Mouse (Mus musculus) small intestine, adult 2 months (tissue): ENCODE measurements at regions not wholly inside any gene's neighbourhood (a gene's known extent, or its start where the extent isn't known, plus 50 kb on each side); places are given as distances from the start of the nearest gene placed in this dataset.

Experiments
- H3K27ac ChIP-seq: fragments of 200-500 bp; 2 replicates; pipeline ENCODE4 v1.5.1; 2012; ENCODE audit warnings: low read depth, low read length, control low read depth, inconsistent platforms; ENCODE audit not compliant: insufficient read depth
- H3K27me3 ChIP-seq: fragments of 200-500 bp; 2 replicates; pipeline ENCODE4 v1.6.1; 2012; ENCODE audit warnings: mild to moderate bottlenecking, moderate library complexity, low read length, inconsistent platforms; ENCODE audit not compliant: control insufficient read depth, insufficient read depth
- H3K36me3 ChIP-seq: fragments of 200-500 bp; 2 replicates; pipeline ENCODE4 v1.6.1; 2012; ENCODE audit warnings: mild to moderate bottlenecking, low read length, control low read depth, inconsistent platforms; ENCODE audit not compliant: control insufficient read depth, insufficient read depth
- H3K4me1 ChIP-seq: fragments of 200-500 bp; 2 replicates; pipeline ENCODE4 v1.6.1; 2012; ENCODE audit warnings: low read length, inconsistent platforms, mixed read lengths; ENCODE audit not compliant: control insufficient read depth, insufficient read depth, insufficient read length
- H3K4me3 ChIP-seq: fragments of 200-500 bp; 2 replicates; pipeline ENCODE4 v1.5.1; 2012; ENCODE audit warnings: low read depth, mild to moderate bottlenecking, control low read depth, inconsistent platforms, low read length, moderate library complexity
- CTCF ChIP-seq: fragments of 200-500 bp; IDR thresholded peaks from 2 replicates; pipeline ENCODE4 v1.5.1; 2012; ENCODE audit warnings: low read depth, mild to moderate bottlenecking, control low read depth, inconsistent platforms, low read length, moderate library complexity, mixed read lengths; ENCODE audit not compliant: insufficient replicate concordance, insufficient read length; ENCODE audit errors: extremely low read depth
- POLR2A ChIP-seq: fragments of 200-500 bp; IDR thresholded peaks from 2 replicates; pipeline ENCODE4 v1.6.1; 2012; ENCODE audit warnings: low read depth, mild to moderate bottlenecking, control low read depth, inconsistent platforms, low read length, moderate library complexity
- WGBS: fragments of 180-500 bp; shearing (Covaris S2); methylation state at CpG from one replicate; pipeline ENCODE4 v1.1.7; 2018; 5-methylcytosine and 5-hydroxymethylcytosine counted together

DNA sequence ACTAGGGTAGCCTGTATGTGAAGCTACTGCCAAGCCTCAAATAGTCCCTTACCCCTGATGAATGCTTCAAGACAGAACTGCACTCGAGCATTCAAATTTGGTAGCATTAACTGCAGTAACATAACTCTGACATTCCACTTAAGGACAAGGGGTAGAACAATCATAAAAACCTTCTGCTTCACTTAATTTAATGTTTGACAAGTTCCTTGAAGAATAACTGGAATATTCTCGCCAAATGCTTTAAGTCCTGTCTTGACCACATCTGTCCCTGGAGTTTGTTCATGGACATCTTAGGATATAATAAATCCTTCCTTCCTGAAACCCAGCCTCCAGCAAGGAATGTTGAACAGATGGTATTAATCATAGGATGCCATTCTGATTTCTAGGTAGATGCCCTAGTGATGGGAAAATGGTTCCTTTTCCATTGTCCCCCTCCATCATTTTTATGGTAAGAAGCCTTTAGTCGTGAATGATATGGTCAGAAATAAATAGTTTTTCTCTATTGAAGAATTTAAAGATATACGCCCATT, 154.7 kb upstream of the Gm15217 start:
- no peak overlapping the region for H3K4me3 ChIP-seq
- 74% methylated on average over 4 of the region's 4 CpGs for WGBS
- H3K27me3 ChIP-seq = no peaks in the 10 kb centered on the region
- no peaks in the 10 kb centered on the region for H3K4me1 ChIP-seq
- no peaks in the 10 kb centered on the region for H3K36me3 ChIP-seq
- H3K27ac ChIP-seq = no peak overlapping the region
- TF ChIP-seq POLR2A = no peak
- TF ChIP-seq CTCF = no peak

DNA sequence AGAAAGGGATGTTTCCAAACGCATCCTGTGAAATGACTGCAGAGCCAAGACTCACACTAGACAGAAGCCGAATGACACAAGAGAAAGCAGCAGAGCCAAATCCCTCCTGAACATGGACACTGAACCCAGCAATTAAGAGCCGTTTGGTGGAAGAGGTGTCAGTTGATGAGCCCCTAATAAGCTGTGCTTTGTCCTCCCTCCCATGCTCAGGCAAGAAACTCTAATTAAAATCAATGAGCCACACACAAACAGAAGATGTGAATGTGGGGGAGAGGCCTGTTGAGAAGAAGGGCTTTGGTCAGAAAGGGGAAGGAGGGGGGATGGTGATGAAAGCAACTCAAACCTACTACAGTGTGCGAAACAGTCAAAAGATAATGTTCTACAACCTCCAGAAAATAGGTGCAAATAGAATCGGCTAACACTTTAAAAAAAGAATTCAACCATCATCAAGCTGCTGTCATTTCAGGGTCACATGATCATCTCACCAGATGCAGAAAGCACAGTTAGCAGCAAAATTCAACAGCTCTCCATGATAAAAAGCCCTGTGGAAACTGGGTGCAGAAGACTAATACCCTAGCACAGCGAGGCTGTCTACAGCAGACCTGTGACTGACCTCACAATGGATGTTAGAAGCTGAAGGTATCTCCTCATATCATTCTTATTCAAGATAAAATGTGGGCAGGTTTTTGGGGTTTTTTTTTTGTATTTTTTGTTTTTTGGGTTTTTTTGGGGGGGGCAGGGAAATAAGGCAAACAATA, 153.2 kb upstream of the Gm15217 start:
- Histone ChIP-seq H3K27ac (no peak overlapping the region), H3K36me3 (no peaks in the 10 kb centered on the region), H3K4me3 (no peak overlapping the region), H3K27me3 (no peaks in the 10 kb centered on the region), H3K4me1 (no peaks in the 10 kb centered on the region)
- TF ChIP-seq POLR2A = no peak
- TF ChIP-seq CTCF = no peak
- 76% methylated on average over 6 of the region's 6 CpGs for WGBS

DNA sequence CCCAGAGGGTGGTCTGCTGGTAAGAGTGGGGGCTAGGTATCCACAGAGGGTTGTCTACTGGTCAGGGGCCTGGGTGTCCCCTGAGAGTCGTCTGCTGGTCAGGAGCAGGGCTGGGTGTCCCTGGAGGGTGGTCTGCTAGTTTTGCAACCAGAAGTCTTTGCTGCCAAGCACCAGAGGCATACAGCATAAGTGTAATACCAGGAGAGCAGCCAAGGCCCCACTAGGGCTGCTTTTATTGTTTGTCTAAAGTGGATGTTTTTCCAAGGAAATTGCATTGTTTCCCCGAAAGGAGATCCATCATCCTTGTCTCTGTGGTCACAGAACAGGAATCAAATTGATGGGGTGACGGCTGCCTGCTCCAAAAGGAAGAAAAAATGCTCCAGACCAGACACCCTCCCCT, 145.2 kb upstream of the Gm15217 start:
- 54% methylated on average over 3 of the region's 3 CpGs for WGBS
- no peak for TF ChIP-seq POLR2A
- no peak for TF ChIP-seq CTCF
- no peak overlapping the region for H3K27ac ChIP-seq
- no peaks in the 10 kb centered on the region for H3K27me3 ChIP-seq
- no peak overlapping the region for H3K4me3 ChIP-seq
- H3K36me3 ChIP-seq = no peaks in the 10 kb centered on the region
- no peaks in the 10 kb centered on the region for H3K4me1 ChIP-seq

DNA sequence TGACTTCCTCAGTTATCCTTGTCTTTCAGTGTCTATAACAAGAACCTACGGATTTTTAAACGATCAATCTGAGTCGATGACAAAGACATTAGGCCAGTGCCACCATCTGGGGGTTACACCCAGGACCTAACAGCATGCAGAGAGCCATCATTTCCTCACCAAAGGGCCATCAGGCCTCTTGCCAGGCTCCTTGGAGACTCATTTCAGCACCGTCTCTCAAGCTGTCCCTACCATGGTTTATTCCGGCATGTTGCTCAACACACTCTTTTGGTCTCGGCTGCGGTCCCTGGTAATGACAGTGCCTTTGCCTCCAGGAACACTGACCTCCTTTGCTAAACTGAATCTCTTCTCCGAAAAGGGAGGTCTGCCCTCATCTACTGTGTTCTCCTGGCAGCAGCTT, 144.4 kb upstream of the Gm15217 start:
- H3K4me3 ChIP-seq = no peak overlapping the region
- 88% methylated on average over 8 of the region's 8 CpGs for WGBS
- TF ChIP-seq POLR2A (no peak), CTCF (no peak)
- no peaks in the 10 kb centered on the region for H3K27me3 ChIP-seq
- no peaks in the 10 kb centered on the region for H3K4me1 ChIP-seq
- H3K27ac ChIP-seq = no peak overlapping the region
- H3K36me3 ChIP-seq = no peaks in the 10 kb centered on the region

DNA sequence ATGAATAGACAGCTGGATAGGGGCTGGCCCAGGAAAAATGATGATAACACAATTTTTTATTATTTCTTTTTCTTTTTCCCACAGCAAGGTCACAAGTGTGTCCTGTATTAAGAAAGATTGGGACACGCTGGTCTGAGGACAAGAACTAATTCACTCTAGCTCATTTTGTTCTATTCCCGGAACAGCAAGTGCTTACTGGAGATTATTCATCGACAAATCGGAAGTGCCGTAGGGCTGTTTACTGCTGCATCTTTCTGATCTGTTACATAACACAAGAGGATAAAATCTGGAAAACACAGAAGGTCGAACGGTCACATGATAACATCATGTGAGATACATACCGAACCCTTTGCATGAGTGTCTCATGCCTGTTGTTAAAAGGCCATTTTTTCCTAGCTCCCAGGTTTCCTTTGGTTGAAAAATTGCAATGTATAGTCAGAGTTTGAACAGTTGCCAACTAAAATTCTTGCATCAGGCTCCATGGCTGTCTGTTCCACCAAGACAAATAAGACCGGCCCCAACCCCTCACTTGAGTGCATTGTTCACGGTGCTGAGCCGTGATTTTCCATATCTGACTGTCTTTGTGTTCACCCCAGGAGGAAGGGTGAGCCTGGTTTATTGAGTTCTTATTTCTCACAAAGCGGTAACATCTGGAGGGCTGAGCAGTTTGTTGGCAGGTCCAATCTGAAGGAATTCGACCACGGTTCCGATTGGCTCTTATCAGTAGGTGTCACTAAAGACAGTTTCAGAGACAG, 139.0 kb upstream of the Gm15217 start:
- H3K4me3 ChIP-seq = no peak overlapping the region

DNA sequence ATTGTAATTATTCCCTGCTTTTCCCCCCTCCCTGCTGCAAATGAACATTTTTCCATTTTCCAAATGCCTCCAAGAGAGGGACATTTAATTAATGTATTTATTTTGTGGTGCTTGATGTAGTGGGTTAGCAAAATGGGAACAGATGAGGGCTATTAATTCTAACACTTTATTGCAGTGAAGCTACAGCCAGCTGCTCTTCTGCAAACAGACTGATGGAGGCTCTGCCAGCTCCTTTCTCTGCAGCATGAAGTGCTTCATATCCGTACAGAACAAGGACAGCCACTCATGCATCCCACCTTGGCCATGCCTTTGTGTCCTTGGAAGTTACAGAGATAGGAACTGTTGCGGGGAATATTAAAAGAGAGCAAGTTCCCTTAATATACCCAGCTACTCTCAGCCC, 138.3 kb upstream of the Gm15217 start:
- H3K36me3 ChIP-seq = no peaks in the 10 kb centered on the region
- H3K27me3 ChIP-seq = no peaks in the 10 kb centered on the region
- H3K4me1 ChIP-seq = no peaks in the 10 kb centered on the region
- H3K4me3 ChIP-seq = no peak overlapping the region
- no peak for TF ChIP-seq CTCF
- no peak for TF ChIP-seq POLR2A
- H3K27ac ChIP-seq = no peak overlapping the region
- 71% methylated on average over 2 of the region's 2 CpGs for WGBS

More for the DNA sequence above, 139.0 kb upstream of the Gm15217 start:
- no peaks in the 10 kb centered on the region for H3K4me1 ChIP-seq
- TF ChIP-seq POLR2A = no peak
- TF ChIP-seq CTCF = no peak
- H3K36me3 ChIP-seq = no peaks in the 10 kb centered on the region
- WGBS = 70% methylated on average over 15 of the region's 15 CpGs
- H3K27me3 ChIP-seq = no peaks in the 10 kb centered on the region
- no peak overlapping the region for H3K27ac ChIP-seq
